Mouse (Mus musculus) cerebellum, adult 2 months (tissue): ENCODE results near the gene Pde3a. TPM values are rescaled to one million over a fixed set of nuclear protein-coding genes. Genes with fewer than 3 reads are reported as not detected.

ENCODE experiments used
- DNase-seq, 2 experiments: peaks; one replicate each; pipeline ENCODE4 v3.0.0; 2021
- H3K27ac ChIP-seq: fragments of 200-500 bp; 2 replicates; pipeline ENCODE4 v1.5.1; 2012; ENCODE audit warnings: low read length, control low read depth, inconsistent platforms; ENCODE audit not compliant: insufficient read depth
- H3K27me3 ChIP-seq: fragments of 200-500 bp; 2 replicates; pipeline ENCODE4 v1.6.1; 2012; ENCODE audit warnings: inconsistent platforms, mild to moderate bottlenecking, low read length, moderate library complexity; ENCODE audit not compliant: control insufficient read depth, insufficient read depth
- H3K4me1 ChIP-seq: fragments of 200-500 bp; 2 replicates; pipeline ENCODE4 v1.6.1; 2011; ENCODE audit warnings: low read length; ENCODE audit not compliant: control insufficient read depth, insufficient read depth
- H3K4me3 ChIP-seq: fragments of 200-500 bp; replicated peaks from 2 replicates; pipeline ENCODE3; 2011; ENCODE audit warnings: mild to moderate bottlenecking, low read depth, low read length, control low read depth; ENCODE audit not compliant: insufficient read depth
- CTCF ChIP-seq: fragments of 200-500 bp; IDR thresholded peaks from 2 replicates; pipeline ENCODE4 v1.5.1; 2011; ENCODE audit warnings: low read depth, mild to moderate bottlenecking, control low read depth, low read length, moderate library complexity, borderline replicate concordance; ENCODE audit not compliant: insufficient read depth
- POLR2A ChIP-seq: fragments of 200-500 bp; IDR thresholded peaks from 2 replicates; pipeline ENCODE4 v1.6.1; 2011; ENCODE audit warnings: low read length, control low read depth, borderline replicate concordance; ENCODE audit not compliant: insufficient read depth
- WGBS: fragments of 180-500 bp; shearing (Covaris S2); methylation state at CpG from one replicate; pipeline ENCODE4 v1.1.7; 2018; 5-methylcytosine and 5-hydroxymethylcytosine counted together
- polyA plus RNA-seq: library from polyadenylated mRNA; depleted of rRNA; stranded (reverse); fragments of >200 nt; gene quantifications from 2 replicates; pipeline ENCODE4 v1.2.3, GENCODE M21; 2012

The Pde3a gene
- polyA plus RNA-seq, 1 experiment: 3.3 TPM

GRCm38 (mm10) chr6:141455335-141455734, 206.3 kb downstream of the Pde3a start:
- Histone ChIP-seq H3K4me1 (no peaks in the 10 kb centered on the region), H3K27me3 (no peaks in the 10 kb centered on the region), H3K4me3 (no peak overlapping the region), H3K27ac (no peak overlapping the region)
- WGBS: 73% methylated on average over 5 of the region's 5 CpGs
- no peak for DNase-seq
- no peak for TF ChIP-seq POLR2A
- TF ChIP-seq CTCF: no peak

DNA sequence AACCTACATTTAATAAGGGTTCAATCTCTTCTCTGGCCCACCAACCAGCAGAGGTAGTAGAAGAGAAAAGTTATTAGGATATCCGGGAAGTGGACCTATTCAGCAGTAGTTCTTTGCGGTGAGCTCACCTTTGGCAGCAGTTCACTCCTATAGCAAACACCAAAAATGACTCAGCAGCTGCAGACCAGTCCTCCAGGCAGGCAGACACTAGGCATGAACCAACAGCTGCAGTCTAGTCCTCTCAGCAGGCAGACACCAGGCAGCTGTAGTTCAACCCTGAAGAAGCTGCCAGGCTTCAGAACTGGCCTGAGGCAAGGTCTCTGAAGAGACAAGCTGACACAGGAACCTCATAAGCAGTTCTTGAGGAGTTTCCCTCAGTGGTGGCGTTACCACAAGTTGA, 207.5 kb downstream of the Pde3a start:
- Histone ChIP-seq H3K4me3 (no peak overlapping the region), H3K4me1 (no peaks in the 10 kb centered on the region), H3K27ac (no peak overlapping the region), H3K27me3 (no peaks in the 10 kb centered on the region)
- TF ChIP-seq POLR2A (no peak), CTCF (no peak)
- WGBS: 72% methylated on average over 3 of the region's 3 CpGs
- no peak for DNase-seq

GRCm38 (mm10) chr6:141470251-141470650, 221.2 kb downstream of the Pde3a start:
- DNase-seq: no peak
- H3K27me3 ChIP-seq: no peaks in the 10 kb centered on the region
- no peaks in the 10 kb centered on the region for H3K4me1 ChIP-seq
- H3K27ac ChIP-seq: no peak overlapping the region
- H3K4me3 ChIP-seq: no peak overlapping the region
- WGBS: 96% methylated on average over 2 of the region's 2 CpGs
- no peak for TF ChIP-seq POLR2A
- no peak for TF ChIP-seq CTCF

DNA sequence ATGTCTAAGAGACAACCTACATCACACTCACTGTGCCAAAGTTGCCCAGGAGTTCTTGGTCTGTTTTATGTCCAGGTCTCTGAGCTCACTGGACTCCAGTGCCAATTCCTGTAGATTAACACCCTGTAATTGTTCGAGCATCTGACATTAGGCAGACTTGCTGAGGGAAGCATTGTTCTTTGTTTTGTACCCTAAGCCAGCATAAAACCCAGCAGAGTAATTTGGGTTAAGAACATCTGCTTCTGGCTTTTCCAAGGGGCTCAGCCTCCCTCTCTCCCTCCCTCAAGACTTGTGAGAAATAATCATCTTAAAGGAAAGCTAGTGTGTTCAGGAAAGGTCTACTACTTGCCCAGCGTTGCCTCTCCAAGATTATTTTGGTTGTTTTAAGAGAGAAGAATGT, 225.2 kb downstream of the Pde3a start:
- no peak overlapping the region for H3K4me3 ChIP-seq
- H3K4me1 ChIP-seq: no peaks in the 10 kb centered on the region
- TF ChIP-seq POLR2A (no peak), CTCF (no peak)
- no peak overlapping the region for H3K27ac ChIP-seq
- whole genome bisulfite sequencing: 51% methylated on average over 2 of the region's 2 CpGs
- no peaks in the 10 kb centered on the region for H3K27me3 ChIP-seq
- DNase-seq: no peak

GRCm38 (mm10) chr6:141474696-141475095, 225.6 kb downstream of the Pde3a start:
- H3K4me1 ChIP-seq: no peaks in the 10 kb centered on the region
- no peak overlapping the region for H3K4me3 ChIP-seq
- DNase-seq: no peak
- 6% methylated on average over 3 of the region's 3 CpGs for WGBS
- H3K27me3 ChIP-seq: no peaks in the 10 kb centered on the region
- TF ChIP-seq CTCF: no peak
- no peak for TF ChIP-seq POLR2A
- no peak overlapping the region for H3K27ac ChIP-seq

- H3K27me3 ChIP-seq: no peaks in the 10 kb centered on the region; the same call in 1 of the 2 replicates
- H3K27ac ChIP-seq: no peak overlapping the region
- TF ChIP-seq POLR2A (no peak), CTCF (no peak)
- 52% methylated on average over 10 of the region's 10 CpGs for WGBS
- no peaks in the 10 kb centered on the region for H3K4me1 ChIP-seq
- no peak overlapping the region for H3K4me3 ChIP-seq
- no peak for DNase-seq
These were observed 236.4 kb downstream of the Pde3a start for GRCm38 (mm10) chr6:141485302-141486021.

GRCm38 (mm10) chr6:141487266-141487665, 238.2 kb downstream of the Pde3a start:
- Histone ChIP-seq H3K4me3 (no peak overlapping the region), H3K27ac (no peak overlapping the region), H3K27me3 (no peaks in the 10 kb centered on the region; the same call in 1 of the 2 replicates), H3K4me1 (no peaks in the 10 kb centered on the region)
- no peak for TF ChIP-seq POLR2A
- TF ChIP-seq CTCF: peak; percentile 42; the same call in 1 of the 2 replicates
- WGBS: 37% methylated on average over 7 of the region's 7 CpGs
- peak in 1 of 2 experiments; percentile 46 for DNase-seq

GRCm38 (mm10) chr6:141488619-141489018, 239.6 kb downstream of the Pde3a start:
- H3K27me3 ChIP-seq: no peaks in the 10 kb centered on the region; the same call in 1 of the 2 replicates
- TF ChIP-seq CTCF (peak; percentile 60; the same call in 1 of the 2 replicates), POLR2A (no peak)
- no peaks in the 10 kb centered on the region for H3K4me1 ChIP-seq
- no peak overlapping the region for H3K4me3 ChIP-seq
- peak; percentile 20 to 41 for DNase-seq
- 20% methylated on average over 11 of the region's 11 CpGs for WGBS
- no peak overlapping the region for H3K27ac ChIP-seq
